In the genomic region with DNA sequence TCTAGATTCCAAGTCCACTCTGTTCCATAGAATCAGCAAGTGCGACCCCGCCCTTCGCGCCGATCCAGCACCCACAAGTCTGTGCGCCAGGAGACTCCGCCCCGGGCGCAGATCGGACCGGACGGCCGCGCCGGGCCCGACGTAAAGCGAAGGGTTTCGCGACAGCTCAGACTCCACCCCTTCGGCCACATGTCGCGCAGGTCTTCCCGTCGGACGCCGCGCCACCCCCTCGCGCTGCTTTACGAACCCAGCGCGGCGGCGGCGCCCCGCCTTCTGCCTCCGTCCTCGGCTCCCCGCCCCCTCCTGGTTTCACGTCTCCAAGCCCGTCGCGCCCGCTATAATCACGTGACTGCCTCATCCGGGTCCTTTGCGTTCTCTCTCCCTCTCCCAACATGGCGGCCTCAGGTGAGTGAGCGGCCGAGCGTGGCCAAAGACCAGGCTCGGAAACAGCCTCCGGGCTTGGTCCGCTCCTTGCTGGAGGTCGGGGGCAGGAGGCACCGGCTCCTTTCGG, we compare ENCODE assay signal across 8 mouse cellular contexts. TPM values are rescaled to one million over a fixed set of nuclear protein-coding genes. Genes with fewer than 3 reads are reported as not detected.
A peak's percentile ranks its signal among the peaks of the same experiment; 100 is the strongest.
DNase-seq lines count a peak whose midpoint lies in the region; ATAC-seq and TF ChIP-seq lines count a peak whose summit lies in the region.

A gene (plus strand): TSS at position 215 of the 511 bp plus-strand sequence.

- TF ChIP-seq CTCF in gastrocnemius, adult 2 months (IDR thresholded peaks at IDR 0.05): no peak
- TF ChIP-seq CTCF in hindbrain, postnatal 0 days (IDR thresholded peaks at IDR 0.05; ENCODE audit: low read depth): no peak
- no peak; the same call in 1 of the 2 replicates for TF ChIP-seq CTCF in left cerebral cortex, adult 2 months (IDR thresholded peaks at IDR 0.05)

- no peaks in the 10 kb centered on the region for H3K9me3 ChIP-seq in hindbrain, postnatal 0 days (ENCODE audit: low read length)

- H3K27me3 ChIP-seq in hindbrain, postnatal 0 days (ENCODE audit: insufficient read depth, low read length): no peaks in the 10 kb centered on the region

- peak within 1 kb of the TSS; percentile 98 for H3K27ac ChIP-seq in gastrocnemius, adult 2 months
- H3K27ac ChIP-seq in hindbrain, postnatal 0 days: peak within 1 kb of the TSS; percentile 99
- H3K27ac ChIP-seq in left cerebral cortex, adult 2 months: peak within 1 kb of the TSS; percentile 94

- no peaks in the 10 kb centered on the region for H3K36me3 ChIP-seq in hindbrain, postnatal 0 days (ENCODE audit: insufficient read depth, low read length)

- peak within 1 kb of the TSS; percentile 90 for H3K4me3 ChIP-seq in gastrocnemius, adult 2 months
- peak within 1 kb of the TSS; percentile 96 for H3K4me3 ChIP-seq in hindbrain, postnatal 0 days (ENCODE audit: low read length)
- H3K4me3 ChIP-seq in left cerebral cortex, adult 2 months: peak within 1 kb of the TSS; percentile 72

- H3K4me1 ChIP-seq in hindbrain, postnatal 0 days (ENCODE audit: insufficient read depth, low read length): peaks cover 8% of the 10 kb centered on the region; the same call in 1 of the 2 replicates

- WGBS in hindbrain, postnatal 0 days: under 1% methylated on average over 57 of the region's 58 CpGs

- ATAC-seq in common myeloid progenitor, adult 5-6 weeks (replicated peaks; ENCODE audit: low read depth, poor library complexity, severe bottlenecking): peak; percentile 90
- ATAC-seq in hindbrain, postnatal 0 days: peak; percentile 96
- peak; percentile 98 for ATAC-seq in megakaryocyte, adult 5-6 weeks (ENCODE audit: poor library complexity, severe bottlenecking)

- intact Hi-C loops in gastrocnemius, adult 2 months (cut with DNase I): loop anchor here (5.0 to 10.0 kb wide), 2 partner anchors 751 to 1459 kb away; a partner anchor contains a TSS
- intact Hi-C loops in left cerebral cortex, adult 2 months (cut with DNase I): loop anchor here (10.0 kb wide), 2 partner anchors 601 to 849 kb away; a partner anchor contains a TSS

- peak; percentile 100 for DNase-seq in ZHBTc4 (ENCODE audit: low read depth, low spot score)
- peak; percentile 100 for DNase-seq in gastrocnemius, adult 2 months
- peak; percentile 100 for DNase-seq in hindbrain, postnatal 0 days (ENCODE audit: low spot score)
- peak; percentile 98 to 99 for DNase-seq in left cerebral cortex, adult 2 months (ENCODE audit: extremely low spot score in 1 of 2, low spot score in 2 of 2)
- peak; percentile 99 for DNase-seq in right cerebral cortex, adult 2 months (ENCODE audit: low spot score in 2 of 2)
- peak; percentile 99 for DNase-seq in urinary bladder, postnatal 14 days (ENCODE audit: low spot score)

- H3K4me2 ChIP-seq in hindbrain, postnatal 0 days (ENCODE audit: low read depth, low read length): peak within 1 kb of the TSS; percentile 83

- H3K9ac ChIP-seq in hindbrain, postnatal 0 days (replicated peaks; ENCODE audit: low read length): peak within 1 kb of the TSS; percentile 95

RNA-seq across cellular contexts. Expression of the gene that starts here (rescaled TPM):
- total RNA-seq in common myeloid progenitor, adult 5-6 weeks (2017): 452 and 502 TPM in 2 replicates
- 100 to 1,000 TPM; 187 to 246 TPM for total RNA-seq in gastrocnemius, adult 2 months (2021)
- 114 and 121 TPM in 2 replicates for total RNA-seq in hindbrain, postnatal 0 days (2014; rRNA removed)
- 63.4 and 65.1 TPM in 2 replicates for polyA plus RNA-seq in hindbrain, postnatal 0 days (2015; fragmentation: Nextera tagmentation; extraction: Ambion mirVana)
- 100 to 1,000 TPM; 163 to 167 TPM for total RNA-seq in left cerebral cortex, adult 2 months (2021)
- total RNA-seq in megakaryocyte, adult 5-6 weeks (2015): 78.2 and 82.3 TPM in 2 replicates
- 199 and 204 TPM in 2 replicates for total RNA-seq in megakaryocyte, adult 5-6 weeks (2017)

Comparison
In these comparisons a context has a peak if more than half of its experiments do, and no peak if none do; other contexts are left out.
1. Peak in every context shown above with its lines: DNase-seq, ATAC-seq, H3K4me3 ChIP-seq and H3K27ac ChIP-seq.